Mouse (Mus musculus) heart, adult 2 months (tissue): ENCODE measurements around the gene Ahcyl1. TPM values are rescaled to one million over a fixed set of nuclear protein-coding genes. Genes with fewer than 3 reads are reported as not detected.
A peak's percentile ranks its signal among the peaks of the same experiment; 100 is the strongest.

Experiments
- DNase-seq, 2 experiments: peaks; one replicate each; pipeline ENCODE4 v3.0.0; 2021
- H3K27ac ChIP-seq: fragments of 200-600 bp; 2 replicates; pipeline ENCODE4 v1.8.1; 2022
- H3K27me3 ChIP-seq: fragments of 200-500 bp; 2 replicates; pipeline ENCODE4 v1.6.1; 2012; ENCODE audit warnings: mild to moderate bottlenecking, low read length, inconsistent platforms, mixed read lengths; ENCODE audit not compliant: control insufficient read depth, insufficient read depth
- H3K36me3 ChIP-seq: fragments of 200-500 bp; 2 replicates; pipeline ENCODE4 v1.6.1; 2012; ENCODE audit warnings: low read length, inconsistent platforms; ENCODE audit not compliant: control insufficient read depth, insufficient read depth
- H3K4me1 ChIP-seq: fragments of 200-500 bp; 2 replicates; pipeline ENCODE4 v1.6.1; 2011; ENCODE audit warnings: low read length; ENCODE audit not compliant: control insufficient read depth, insufficient read depth
- H3K4me3 ChIP-seq: fragments of 200-600 bp; 2 replicates; pipeline ENCODE4 v1.8.1; 2022
- H3K79me2 ChIP-seq: fragments of 200-500 bp; replicated peaks from 2 replicates; pipeline ENCODE4 v1.6.1; 2012; ENCODE audit warnings: mild to moderate bottlenecking, inconsistent platforms, low read length, moderate library complexity, mixed read lengths; ENCODE audit not compliant: control insufficient read depth, insufficient read depth
- H3K9ac ChIP-seq: fragments of 200-500 bp; 2 replicates; pipeline ENCODE4 v1.6.1; 2012; ENCODE audit warnings: low read depth, mild to moderate bottlenecking, control low read depth, inconsistent platforms, low read length, mixed read lengths
- CTCF ChIP-seq: fragments of 200-600 bp; IDR thresholded peaks from 2 replicates; pipeline ENCODE4 v1.8.1; 2022; ENCODE audit warnings: antibody characterized with exemption, mild to moderate bottlenecking, moderate library complexity
- EP300 ChIP-seq: fragments of 200-500 bp; IDR thresholded peaks from 2 replicates; pipeline ENCODE4 v1.6.1; 2011; ENCODE audit warnings: low read depth, low read length, control low read depth; ENCODE audit not compliant: insufficient read depth
- POLR2A ChIP-seq: fragments of 200-500 bp; IDR thresholded peaks from 2 replicates; pipeline ENCODE4 v1.6.1; 2011; ENCODE audit warnings: mild to moderate bottlenecking, low read depth, low read length, control low read depth; ENCODE audit not compliant: insufficient read depth
- WGBS: fragments of 180-500 bp; shearing (Covaris S2); methylation state at CpG from one replicate; pipeline ENCODE4 v1.1.7; 2018; 5-methylcytosine and 5-hydroxymethylcytosine counted together
- intact Hi-C: fragments of 180-260 bp; cut with DNase I; formaldehyde crosslinking; loops from one replicate; pipeline ENCODE4 v1.15.1; 2025
- polyA plus RNA-seq: library from polyadenylated mRNA; depleted of rRNA; stranded (reverse); fragments of >200 nt; gene quantifications from 2 replicates; pipeline ENCODE4 v1.2.3, GENCODE M21; 2012
- total RNA-seq, 2 experiments: library from RNA; stranded (reverse); gene quantifications; 2 replicates each; pipeline ENCODE4 v1.2.3; 2021

Gene Ahcyl1
- total and polyA plus RNA-seq, 3 experiments = 50.9 to 82.3 (median 76.5) TPM

- no peak for TF ChIP-seq POLR2A
- Histone ChIP-seq H3K79me2 (no peaks in the 10 kb centered on the region), H3K9ac (no peak overlapping the region), H3K4me3 (no peak overlapping the region), H3K36me3 (peaks cover 5% of the 10 kb centered on the region; the same call in 1 of the 2 replicates), H3K27me3 (no peaks in the 10 kb centered on the region), H3K27ac (no peak overlapping the region), H3K4me1 (peaks cover 11% of the 10 kb centered on the region)
- DNase-seq = no peak
- 69% methylated on average over 3 of the region's 3 CpGs for WGBS
- intact Hi-C loops = no loop called here
Observed at GRCm38 (mm10) chr3:107709156-107709555, 12.8 kb upstream of the Ahcyl1 start.

GRCm38 (mm10) chr3:107707239-107707638 is 10.9 kb upstream of the Ahcyl1 start:
- Histone ChIP-seq H3K9ac (no peak overlapping the region), H3K36me3 (peaks cover 5% of the 10 kb centered on the region; the same call in 1 of the 2 replicates), H3K4me3 (no peak overlapping the region), H3K79me2 (no peaks in the 10 kb centered on the region), H3K27me3 (no peaks in the 10 kb centered on the region), H3K4me1 (peaks cover 18% of the 10 kb centered on the region), H3K27ac (no peak overlapping the region)
- TF ChIP-seq CTCF (no peak), EP300 (no peak), POLR2A (no peak)
- intact Hi-C loops = no loop called here
- 44% methylated on average over 4 of the region's 4 CpGs for WGBS
- DNase-seq = no peak

GRCm38 (mm10) chr3:107706164-107706563 is 9.8 kb upstream of the Ahcyl1 start:
- 13% methylated on average over 2 of the region's 2 CpGs for WGBS
- no peak overlapping the region for H3K9ac ChIP-seq
- H3K36me3 ChIP-seq = peaks cover 5% of the 10 kb centered on the region; the same call in 1 of the 2 replicates
- no peaks in the 10 kb centered on the region for H3K27me3 ChIP-seq
- H3K27ac ChIP-seq = peak overlapping the region; percentile 77
- H3K4me1 ChIP-seq = peaks cover 18% of the 10 kb centered on the region
- intact Hi-C loops = no loop called here
- peak; percentile 33 to 40 for DNase-seq
- TF ChIP-seq CTCF (no peak), EP300 (no peak)
- no peak overlapping the region for H3K4me3 ChIP-seq
- no peaks in the 10 kb centered on the region for H3K79me2 ChIP-seq

GRCm38 (mm10) chr3:107704371-107704705 is 8.0 kb upstream of the Ahcyl1 start:
- Histone ChIP-seq H3K27me3 (no peaks in the 10 kb centered on the region), H3K27ac (peak overlapping the region; percentile 77), H3K4me1 (peaks cover 18% of the 10 kb centered on the region), H3K9ac (no peak overlapping the region), H3K36me3 (peaks cover 5% of the 10 kb centered on the region; the same call in 1 of the 2 replicates), H3K4me3 (no peak overlapping the region), H3K79me2 (no peaks in the 10 kb centered on the region)
- WGBS = 43% methylated on average over 1 of the region's 1 CpGs
- intact Hi-C loops = no loop called here
- DNase-seq = peak in 1 of 2 experiments; percentile 80
- TF ChIP-seq EP300 (peak; percentile 88), POLR2A (no peak; the same call in 1 of the 2 replicates)

- Histone ChIP-seq H3K27me3 (no peaks in the 10 kb centered on the region), H3K4me1 (peaks cover 18% of the 10 kb centered on the region), H3K9ac (no peak overlapping the region; the same call in 1 of the 2 replicates), H3K27ac (peak overlapping the region; percentile 77), H3K79me2 (no peaks in the 10 kb centered on the region), H3K36me3 (peaks cover 5% of the 10 kb centered on the region; the same call in 1 of the 2 replicates), H3K4me3 (no peak overlapping the region)
- peak; percentile 76 to 80 for DNase-seq
- TF ChIP-seq CTCF (no peak), POLR2A (0 out of 2 replicates have a peak, but pooled peaks have one; percentile 13), EP300 (no peak)
- intact Hi-C loops = no loop called here
- 57% methylated on average over 7 of the region's 7 CpGs for WGBS
Observed at GRCm38 (mm10) chr3:107703675-107704370, 7.5 kb upstream of the Ahcyl1 start.

- Histone ChIP-seq H3K27me3 (no peaks in the 10 kb centered on the region), H3K9ac (no peak overlapping the region), H3K79me2 (no peaks in the 10 kb centered on the region), H3K4me1 (peaks cover 16% of the 10 kb centered on the region), H3K4me3 (no peak overlapping the region), H3K27ac (no peak overlapping the region), H3K36me3 (peaks cover 4% of the 10 kb centered on the region; the same call in 1 of the 2 replicates)
- intact Hi-C loops = no loop called here
- WGBS = 80% methylated on average over 1 of the region's 1 CpGs
- DNase-seq = no peak
- TF ChIP-seq CTCF (no peak), EP300 (no peak), POLR2A (no peak)
Observed at GRCm38 (mm10) chr3:107701767-107702394, 5.5 kb upstream of the Ahcyl1 start.
